Mouse (Mus musculus) G1E (cell line): ENCODE results near the gene Fry. TPM values are rescaled to one million over a fixed set of nuclear protein-coding genes. Genes with fewer than 3 reads are reported as not detected.

Experiments
- ATAC-seq: 2 replicates; pipeline ENCODE4 v1.8.0; 2016; ENCODE audit warnings: mild to moderate bottlenecking; ENCODE audit not compliant: insufficient number of reproducible peaks, poor library complexity, low FRiP score, severe bottlenecking; ENCODE audit errors: extremely low read depth
- DNase-seq: peaks from one replicate; pipeline ENCODE4 v3.0.0; 2012; ENCODE audit warnings: low spot score
- H3K27me3 ChIP-seq: 2 replicates; pipeline ENCODE4 v1.6.1; 2012; ENCODE audit warnings: mild to moderate bottlenecking, low read length, inconsistent platforms; ENCODE audit not compliant: insufficient read depth
- H3K36me3 ChIP-seq: replicated peaks from 2 replicates; pipeline ENCODE3; 2012; ENCODE audit warnings: mild to moderate bottlenecking, inconsistent platforms
- H3K4me1 ChIP-seq: 2 replicates; pipeline ENCODE4 v1.6.1; 2012; ENCODE audit warnings: low read depth, low read length, inconsistent platforms, mixed read lengths; ENCODE audit not compliant: insufficient read depth
- H3K4me3 ChIP-seq: 2 replicates; pipeline ENCODE4 v1.5.1; 2012; ENCODE audit warnings: low read depth, mild to moderate bottlenecking, inconsistent platforms, low read length, moderate library complexity, mixed read lengths
- H3K9me3 ChIP-seq: replicated peaks from 2 replicates; pipeline ENCODE4 v1.6.1; 2012; ENCODE audit warnings: inconsistent platforms
- CTCF ChIP-seq: IDR thresholded peaks from 2 replicates; pipeline ENCODE4 v1.5.1; 2012; ENCODE audit warnings: low read depth, low read length, inconsistent platforms, mixed read lengths
- GATA1 ChIP-seq: IDR thresholded peaks from 2 replicates; pipeline ENCODE4 v1.6.1; 2012; ENCODE audit warnings: borderline replicate concordance, low read length, inconsistent platforms, mixed read lengths
- GATA2 ChIP-seq: IDR thresholded peaks from 2 replicates; pipeline ENCODE4 v1.6.1; 2012; ENCODE audit warnings: low read depth, low read length, inconsistent platforms, borderline replicate concordance
- POLR2AphosphoS5 ChIP-seq: IDR thresholded peaks from 2 replicates; pipeline ENCODE4 v1.6.1; 2012; ENCODE audit warnings: low read depth, low read length, inconsistent platforms; ENCODE audit not compliant: insufficient replicate concordance
- TAL1 ChIP-seq: conservative IDR thresholded peaks from 2 replicates; pipeline ENCODE4 v1.6.1; 2012; ENCODE audit warnings: low read depth, low read length, inconsistent platforms, mixed read lengths
- polyA plus RNA-seq: library from polyadenylated mRNA; stranded (reverse); fragments of >175 nt; gene quantifications from 2 replicates; pipeline ENCODE4 v1.2.3, GENCODE M21; 2012
- total RNA-seq, 2 experiments: library from RNA; stranded (forward) in 1 of 2; stranded (reverse) in 1 of 2; fragments of 200-1000 nt in 1 of 2; fragments of >200 nt in 1 of 2; fragmentation: Nextera tagmentation in 1 of 2; gene quantifications; 2 replicates each; pipeline ENCODE4 v1.2.3; 2014 to 2017

The Fry gene
- total and polyA plus RNA-seq, 3 experiments = 2.6 to 5.5 (median 2.7) TPM

DNA sequence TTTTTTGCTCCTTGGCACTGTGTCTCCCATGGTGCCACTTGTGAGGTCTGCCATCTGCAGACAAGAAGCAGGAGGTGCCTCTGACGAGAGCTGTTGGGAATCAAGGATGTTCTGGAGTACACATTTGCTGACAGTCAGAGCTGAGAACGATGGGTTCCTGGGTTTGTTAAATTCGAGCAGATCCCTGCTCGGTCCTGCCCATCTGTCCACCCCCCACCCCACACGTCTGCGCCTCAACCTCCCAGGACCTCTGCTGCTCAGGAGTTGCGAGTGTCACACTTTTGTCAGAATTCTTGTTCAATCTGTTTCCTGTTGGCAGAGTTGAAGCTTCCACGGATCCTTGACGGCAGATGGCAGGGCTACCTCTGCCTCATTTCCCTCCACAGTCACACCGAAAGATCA is 34.4 kb downstream of the Fry start:
- Histone ChIP-seq H3K27me3 (no peaks in the 10 kb centered on the region), H3K4me1 (no peaks in the 10 kb centered on the region), H3K4me3 (no peak overlapping the region), H3K36me3 (no peaks in the 10 kb centered on the region), H3K9me3 (peaks cover 82% of the 10 kb centered on the region)
- DNase-seq = no peak
- TF ChIP-seq TAL1 (no peak), GATA2 (no peak), POLR2AphosphoS5 (no peak), CTCF (no peak), GATA1 (no peak)
- ATAC-seq = no peak

DNA sequence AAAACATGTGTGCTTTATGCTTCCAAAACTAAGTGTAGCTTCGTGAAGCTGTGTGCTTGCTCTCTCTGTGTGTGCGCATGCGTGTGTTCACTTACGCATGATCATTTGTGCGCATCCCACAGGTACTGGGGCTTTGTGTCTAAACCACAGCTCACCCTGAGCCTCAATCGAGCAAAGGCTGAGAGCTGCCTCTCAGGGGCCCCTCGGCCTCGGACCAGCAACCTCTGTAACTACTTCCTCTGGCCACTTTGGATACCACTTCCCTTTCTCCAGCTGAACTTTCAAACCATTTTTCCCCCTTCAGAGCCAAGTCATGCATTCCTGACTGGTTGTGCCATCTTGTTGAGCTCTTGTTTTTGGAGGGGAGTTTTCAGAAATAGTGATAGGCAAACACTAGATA is 36.9 kb downstream of the Fry start:
- Histone ChIP-seq H3K4me3 (no peak overlapping the region), H3K4me1 (no peaks in the 10 kb centered on the region), H3K36me3 (no peaks in the 10 kb centered on the region), H3K27me3 (no peaks in the 10 kb centered on the region), H3K9me3 (peaks cover 81% of the 10 kb centered on the region)
- DNase-seq (no peak), ATAC-seq (no peak)
- TF ChIP-seq POLR2AphosphoS5 (no peak), GATA1 (no peak), CTCF (no peak), TAL1 (no peak), GATA2 (no peak)

DNA sequence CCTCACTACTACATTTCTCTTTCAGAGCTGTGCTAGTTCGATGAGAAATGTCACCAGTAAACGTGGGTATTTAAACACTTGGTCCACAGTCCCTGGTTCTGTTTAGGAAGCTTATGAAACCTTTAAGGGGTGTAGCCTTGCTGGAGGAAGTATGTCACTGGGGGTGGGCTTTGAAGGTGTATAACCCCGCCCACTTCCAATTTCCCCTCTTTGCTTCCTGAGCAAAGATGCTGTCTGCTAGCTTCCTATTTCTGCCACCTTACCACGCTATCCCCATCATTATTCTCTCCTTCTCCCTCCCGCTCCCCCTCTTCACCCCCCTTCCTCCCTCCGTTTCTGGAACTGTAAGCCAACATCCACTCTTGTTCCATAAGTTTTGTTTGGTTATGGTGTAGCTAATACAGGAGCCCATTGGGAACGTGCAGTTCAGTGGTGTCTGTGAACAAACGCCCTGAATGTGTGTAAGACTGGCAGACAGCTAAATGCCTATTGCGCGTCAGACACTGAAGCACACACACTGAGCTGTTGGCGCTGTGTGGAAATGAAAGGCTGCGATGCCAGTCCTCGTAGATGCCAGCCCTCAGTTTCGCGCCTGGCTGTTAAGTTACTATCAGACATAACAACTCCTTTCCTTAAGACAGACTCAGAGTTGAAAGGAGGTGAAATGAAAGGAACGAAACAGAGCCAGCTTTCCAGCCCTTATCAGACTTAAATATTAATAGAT is 37.8 kb downstream of the Fry start:
- Histone ChIP-seq H3K4me3 (no peak overlapping the region), H3K4me1 (no peaks in the 10 kb centered on the region), H3K9me3 (peaks cover 79% of the 10 kb centered on the region), H3K36me3 (no peaks in the 10 kb centered on the region), H3K27me3 (no peaks in the 10 kb centered on the region)
- DNase-seq (no peak), ATAC-seq (no peak)
- no peak for TF ChIP-seq CTCF
- no peak for TF ChIP-seq TAL1
- no peak for TF ChIP-seq GATA1
- TF ChIP-seq POLR2AphosphoS5 = no peak
- TF ChIP-seq GATA2 = no peak

DNA sequence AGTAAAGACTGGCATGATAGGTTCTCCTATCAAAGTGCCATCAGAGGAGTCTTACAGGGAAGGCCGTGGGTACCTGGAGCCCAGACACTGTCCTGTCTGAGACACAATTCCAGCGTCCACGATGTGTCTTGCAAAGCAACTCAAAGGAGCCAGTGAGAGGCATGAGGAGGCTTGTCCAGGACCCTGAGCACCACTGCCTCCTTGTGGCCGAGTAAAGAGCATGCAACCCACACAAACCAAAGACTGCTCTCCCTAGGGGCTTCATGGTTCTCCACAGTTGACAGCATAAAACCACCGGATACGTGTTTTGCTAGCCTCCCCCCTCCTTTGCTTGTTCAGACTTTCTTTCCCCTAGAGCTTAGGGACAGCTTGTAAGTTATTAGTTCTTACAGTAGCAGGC is 39.2 kb downstream of the Fry start:
- TF ChIP-seq GATA2 (no peak), POLR2AphosphoS5 (no peak), CTCF (no peak), GATA1 (no peak), TAL1 (no peak)
- peaks cover 67% of the 10 kb centered on the region for H3K9me3 ChIP-seq
- no peak overlapping the region for H3K4me3 ChIP-seq
- H3K4me1 ChIP-seq = no peaks in the 10 kb centered on the region
- DNase-seq (no peak), ATAC-seq (no peak)
- no peaks in the 10 kb centered on the region for H3K36me3 ChIP-seq
- no peaks in the 10 kb centered on the region for H3K27me3 ChIP-seq

DNA sequence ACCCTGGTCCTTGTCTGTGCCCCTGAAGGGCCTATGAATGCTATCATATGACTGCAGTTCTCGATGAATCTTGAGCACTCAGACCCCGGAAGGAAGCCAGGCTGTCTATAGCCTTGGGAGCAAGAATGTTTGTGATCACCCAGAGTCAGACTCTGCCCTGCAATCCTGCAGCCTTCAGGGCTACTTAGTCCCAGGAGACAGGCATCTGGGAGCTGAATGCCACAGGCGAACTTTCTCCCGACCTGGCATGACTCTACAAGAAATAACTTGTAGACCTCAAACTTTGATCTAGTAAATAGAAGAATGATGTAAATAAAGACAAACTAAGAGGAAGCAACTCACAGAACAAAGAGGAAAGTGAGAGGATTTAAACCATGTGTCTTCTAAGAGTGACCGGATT is 40.7 kb downstream of the Fry start:
- no peak for ATAC-seq
- Histone ChIP-seq H3K9me3 (peaks cover 66% of the 10 kb centered on the region), H3K4me3 (no peak overlapping the region), H3K4me1 (no peaks in the 10 kb centered on the region), H3K27me3 (no peaks in the 10 kb centered on the region), H3K36me3 (no peaks in the 10 kb centered on the region)
- TF ChIP-seq CTCF (no peak), GATA1 (no peak), TAL1 (no peak), GATA2 (no peak), POLR2AphosphoS5 (no peak)
- DNase-seq = no peak

DNA sequence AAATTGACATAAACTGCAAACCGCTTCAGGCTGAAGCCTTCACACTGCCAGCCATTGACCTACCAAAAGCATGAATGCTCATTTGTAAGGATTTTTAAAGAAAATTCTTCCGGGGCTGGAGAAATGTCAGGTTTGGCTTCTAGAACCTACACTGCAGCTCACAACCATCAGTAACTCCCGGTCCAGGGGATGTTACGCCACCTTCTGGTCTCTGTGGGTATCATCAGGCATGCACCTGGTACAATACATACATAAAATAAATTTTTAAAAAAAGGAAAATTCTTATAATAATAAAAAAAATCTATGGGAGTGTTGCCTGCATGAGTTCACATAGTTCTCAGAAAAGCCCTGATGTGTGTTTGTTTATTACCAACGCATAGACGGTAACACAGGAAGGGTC is 42.7 kb downstream of the Fry start:
- no peak for DNase-seq
- TF ChIP-seq POLR2AphosphoS5 (no peak), TAL1 (no peak), CTCF (no peak), GATA2 (no peak), GATA1 (no peak)
- H3K9me3 ChIP-seq = peaks cover 54% of the 10 kb centered on the region
- H3K36me3 ChIP-seq = no peaks in the 10 kb centered on the region
- H3K27me3 ChIP-seq = no peaks in the 10 kb centered on the region
- no peaks in the 10 kb centered on the region for H3K4me1 ChIP-seq
- no peak for ATAC-seq
- H3K4me3 ChIP-seq = no peak overlapping the region

DNA sequence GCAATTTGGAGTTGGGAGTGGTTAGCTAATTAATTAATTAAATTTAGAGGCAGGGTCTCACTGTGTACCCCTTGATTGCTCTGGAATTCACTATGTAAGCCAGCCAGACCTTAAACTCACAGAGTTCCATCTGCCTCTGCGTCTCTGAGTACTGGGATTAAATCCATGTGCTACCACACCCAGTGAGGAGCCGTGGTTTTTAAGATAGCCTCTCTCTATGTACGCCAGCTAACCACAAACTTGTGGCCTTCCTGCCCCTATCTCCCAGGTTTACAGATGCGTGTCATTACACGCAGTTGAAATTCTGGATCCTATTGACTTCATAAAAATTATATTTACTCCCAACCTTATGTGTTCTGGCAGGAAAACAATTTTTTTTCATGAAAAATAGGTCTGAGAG is 43.5 kb downstream of the Fry start:
- no peaks in the 10 kb centered on the region for H3K27me3 ChIP-seq
- DNase-seq = no peak
- TF ChIP-seq CTCF (no peak), GATA1 (no peak), TAL1 (no peak)
- no peaks in the 10 kb centered on the region for H3K4me1 ChIP-seq
- no peak for ATAC-seq
- H3K36me3 ChIP-seq = no peaks in the 10 kb centered on the region
- H3K9me3 ChIP-seq = peaks cover 54% of the 10 kb centered on the region
- no peak overlapping the region for H3K4me3 ChIP-seq
